Mouse (Mus musculus) hindbrain, embryonic 10.5 days (tissue): ENCODE results near the gene Klf11. TPM values are rescaled to one million over a fixed set of nuclear protein-coding genes. Genes with fewer than 3 reads are reported as not detected.

Experiments used
- DNase-seq: peaks from one replicate; pipeline ENCODE4 v3.0.0-alpha.2; 2017; ENCODE audit warnings: low spot score
- H3K27ac ChIP-seq: fragments of 300-500 bp; sonication (generic); 2 replicates; pipeline ENCODE4 v1.5.1; 2016; ENCODE audit warnings: mild to moderate bottlenecking, moderate library complexity
- H3K27me3 ChIP-seq: fragments of 300-500 bp; sonication (generic); 2 replicates; pipeline ENCODE4 v1.6.1; 2016; ENCODE audit warnings: mild to moderate bottlenecking; ENCODE audit not compliant: poor library complexity, insufficient read depth, severe bottlenecking
- H3K36me3 ChIP-seq: fragments of 300-500 bp; sonication (generic); 2 replicates; pipeline ENCODE4 v1.6.1; 2016; ENCODE audit warnings: mild to moderate bottlenecking, moderate library complexity
- H3K4me1 ChIP-seq: fragments of 300-500 bp; sonication (generic); replicated peaks from 2 replicates; pipeline ENCODE4 v1.6.1; 2016; ENCODE audit warnings: mild to moderate bottlenecking
- H3K4me3 ChIP-seq: fragments of 300-500 bp; sonication (generic); 2 replicates; pipeline ENCODE4 v1.5.1; 2016; ENCODE audit warnings: mild to moderate bottlenecking, moderate library complexity
- H3K9me3 ChIP-seq: fragments of 300-500 bp; sonication (generic); 2 replicates; pipeline ENCODE4 v1.6.1; 2016; ENCODE audit warnings: mild to moderate bottlenecking, moderate library complexity
- WGBS: fragments of 180-500 bp; shearing (Covaris S2); methylation state at CpG from one replicate; pipeline ENCODE4 v1.1.7; 2016; 5-methylcytosine and 5-hydroxymethylcytosine counted together
- polyA plus RNA-seq: library from polyadenylated mRNA; unstranded; fragments of >200 nt; fragmentation: Nextera tagmentation; extraction: Ambion mirVana; gene quantifications from 2 replicates; pipeline ENCODE4 v1.2.1, GENCODE M21; 2016

Gene Klf11
- polyA plus RNA-seq, result 13.2 and 14.0 TPM in 2 replicates

- Histone ChIP-seq H3K4me3 (peak within 1 kb of the TSS; percentile 72), H3K36me3 (peaks cover 28% of the 10 kb centered on the region), H3K27me3 (peaks cover 21% of the 10 kb centered on the region), H3K9me3 (no peaks in the 10 kb centered on the region), H3K4me1 (peaks cover 47% of the 10 kb centered on the region), H3K27ac (peak within 1 kb of the TSS; percentile 96)
- peak; percentile 98 for DNase-seq
- under 1% methylated on average over 68 of the region's 68 CpGs for WGBS
Observed at GRCm38 (mm10) chr12:24651063-24651557, at the start of gene Klf11. Gene Klf11, plus strand, starts transcription at chr12:24651274.

GRCm38 (mm10) chr12:24603266-24603665 lies 47.8 kb upstream of the Klf11 start:
- Histone ChIP-seq H3K9me3 (no peaks in the 10 kb centered on the region), H3K27ac (no peak overlapping the region), H3K27me3 (no peaks in the 10 kb centered on the region; the same call in 1 of the 2 replicates), H3K36me3 (no peaks in the 10 kb centered on the region), H3K4me3 (no peak overlapping the region), H3K4me1 (no peaks in the 10 kb centered on the region)
- DNase-seq, result peak; percentile 71
- WGBS, result 35% methylated on average over 2 of the region's 2 CpGs

- H3K27me3 ChIP-seq, result no peaks in the 10 kb centered on the region; the same call in 1 of the 2 replicates
- no peaks in the 10 kb centered on the region; the same call in 1 of the 2 replicates for H3K4me1 ChIP-seq
- H3K4me3 ChIP-seq, result no peak overlapping the region
- no peak overlapping the region for H3K27ac ChIP-seq
- WGBS, result 76% methylated on average over 10 of the region's 10 CpGs
- H3K9me3 ChIP-seq, result no peaks in the 10 kb centered on the region
- no peak for DNase-seq
- no peaks in the 10 kb centered on the region for H3K36me3 ChIP-seq
Observed at GRCm38 (mm10) chr12:24606166-24606565, 44.9 kb upstream of the Klf11 start.

GRCm38 (mm10) chr12:24612591-24612990 lies 38.5 kb upstream of the Klf11 start:
- Histone ChIP-seq H3K27ac (no peak overlapping the region), H3K4me3 (no peak overlapping the region), H3K4me1 (no peaks in the 10 kb centered on the region; the same call in 1 of the 2 replicates), H3K9me3 (no peaks in the 10 kb centered on the region), H3K36me3 (no peaks in the 10 kb centered on the region), H3K27me3 (no peaks in the 10 kb centered on the region)
- DNase-seq, result no peak
- WGBS, result 85% methylated on average over 6 of the region's 6 CpGs

GRCm38 (mm10) chr12:24614452-24615075 lies 36.5 kb upstream of the Klf11 start:
- Histone ChIP-seq H3K9me3 (no peaks in the 10 kb centered on the region), H3K36me3 (no peaks in the 10 kb centered on the region), H3K27ac (no peak overlapping the region), H3K4me3 (no peak overlapping the region), H3K27me3 (no peaks in the 10 kb centered on the region), H3K4me1 (no peaks in the 10 kb centered on the region; the same call in 1 of the 2 replicates)
- no peak for DNase-seq
- 88% methylated on average over 17 of the region's 17 CpGs for WGBS

- WGBS, result 83% methylated on average over 3 of the region's 3 CpGs
- no peaks in the 10 kb centered on the region for H3K27me3 ChIP-seq
- DNase-seq, result no peak
- H3K4me3 ChIP-seq, result no peak overlapping the region
- H3K36me3 ChIP-seq, result no peaks in the 10 kb centered on the region
- no peak overlapping the region for H3K27ac ChIP-seq
- no peaks in the 10 kb centered on the region for H3K9me3 ChIP-seq
- H3K4me1 ChIP-seq, result no peaks in the 10 kb centered on the region; the same call in 1 of the 2 replicates
Observed at GRCm38 (mm10) chr12:24615140-24615539, 35.9 kb upstream of the Klf11 start.

DNA sequence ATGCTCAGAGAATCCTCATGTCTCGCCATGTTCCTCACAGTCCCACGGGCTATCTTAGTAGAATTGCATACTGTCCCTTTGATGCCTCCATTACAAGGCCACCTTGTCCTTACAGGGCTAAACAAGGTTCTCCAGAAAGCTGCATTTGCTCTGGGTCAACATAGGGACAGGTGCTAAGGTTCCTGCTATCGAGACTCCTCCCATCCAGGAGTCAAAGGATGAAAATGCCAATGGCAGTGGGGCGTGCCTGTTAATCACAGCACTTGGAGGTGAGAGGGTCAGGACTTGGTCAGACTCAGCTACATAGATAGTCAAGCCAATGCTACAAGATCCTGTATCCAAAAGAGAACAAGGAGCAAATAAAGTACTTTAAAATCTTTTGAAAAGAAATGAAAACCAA lies 31.6 kb upstream of the Klf11 start:
- DNase-seq, result no peak
- peaks cover 17% of the 10 kb centered on the region for H3K4me1 ChIP-seq
- WGBS, result 86% methylated on average over 4 of the region's 4 CpGs
- no peaks in the 10 kb centered on the region for H3K27me3 ChIP-seq
- H3K4me3 ChIP-seq, result no peak overlapping the region
- no peaks in the 10 kb centered on the region for H3K9me3 ChIP-seq
- H3K27ac ChIP-seq, result no peak overlapping the region
- H3K36me3 ChIP-seq, result no peaks in the 10 kb centered on the region

GRCm38 (mm10) chr12:24623486-24624251 lies 27.4 kb upstream of the Klf11 start:
- WGBS, result 64% methylated on average over 12 of the region's 12 CpGs
- no peaks in the 10 kb centered on the region for H3K9me3 ChIP-seq
- H3K27me3 ChIP-seq, result no peaks in the 10 kb centered on the region
- H3K36me3 ChIP-seq, result no peaks in the 10 kb centered on the region
- peak overlapping the region; percentile 76 for H3K27ac ChIP-seq
- H3K4me1 ChIP-seq, result peaks cover 21% of the 10 kb centered on the region
- H3K4me3 ChIP-seq, result no peak overlapping the region
- DNase-seq, result peak; percentile 53

GRCm38 (mm10) chr12:24626401-24626800 lies 24.7 kb upstream of the Klf11 start:
- Histone ChIP-seq H3K4me3 (no peak overlapping the region), H3K9me3 (no peaks in the 10 kb centered on the region), H3K36me3 (no peaks in the 10 kb centered on the region), H3K4me1 (peaks cover 21% of the 10 kb centered on the region), H3K27me3 (no peaks in the 10 kb centered on the region), H3K27ac (no peak overlapping the region)
- no peak for DNase-seq
- WGBS, result 93% methylated on average over 5 of the region's 5 CpGs

DNA sequence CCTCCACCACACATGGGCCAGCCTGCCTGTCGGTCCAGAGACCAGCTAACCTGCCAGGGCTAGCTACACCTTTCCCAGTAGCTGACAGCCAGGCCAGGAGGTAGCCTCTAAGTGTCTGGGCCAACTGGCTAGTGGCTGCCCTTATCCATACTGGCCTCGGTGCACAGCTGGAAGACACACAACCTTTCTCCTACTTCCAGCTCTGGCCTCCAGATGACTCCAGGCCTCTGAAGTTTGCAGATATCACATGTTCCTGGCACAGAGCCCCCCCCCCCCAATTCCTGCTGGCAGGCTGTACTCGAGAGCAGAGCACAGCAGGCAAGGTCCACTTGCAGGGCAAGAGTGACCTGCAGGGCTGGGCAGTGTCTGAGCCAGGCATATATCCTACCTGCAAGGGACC lies 23.9 kb upstream of the Klf11 start:
- Histone ChIP-seq H3K4me3 (no peak overlapping the region), H3K27me3 (no peaks in the 10 kb centered on the region), H3K9me3 (no peaks in the 10 kb centered on the region), H3K4me1 (peaks cover 21% of the 10 kb centered on the region), H3K36me3 (no peaks in the 10 kb centered on the region), H3K27ac (0 out of 2 replicates have a peak overlapping the region, but pooled peaks have one; percentile 24)
- no peak for DNase-seq
- 54% methylated on average over 3 of the region's 3 CpGs for WGBS

GRCm38 (mm10) chr12:24630220-24630619 lies 20.9 kb upstream of the Klf11 start:
- no peaks in the 10 kb centered on the region for H3K27me3 ChIP-seq
- H3K4me3 ChIP-seq, result no peak overlapping the region
- no peak for DNase-seq
- 84% methylated on average over 1 of the region's 1 CpGs for WGBS
- no peak overlapping the region for H3K27ac ChIP-seq
- H3K4me1 ChIP-seq, result peaks cover 20% of the 10 kb centered on the region
- H3K9me3 ChIP-seq, result no peaks in the 10 kb centered on the region
- no peaks in the 10 kb centered on the region for H3K36me3 ChIP-seq

DNA sequence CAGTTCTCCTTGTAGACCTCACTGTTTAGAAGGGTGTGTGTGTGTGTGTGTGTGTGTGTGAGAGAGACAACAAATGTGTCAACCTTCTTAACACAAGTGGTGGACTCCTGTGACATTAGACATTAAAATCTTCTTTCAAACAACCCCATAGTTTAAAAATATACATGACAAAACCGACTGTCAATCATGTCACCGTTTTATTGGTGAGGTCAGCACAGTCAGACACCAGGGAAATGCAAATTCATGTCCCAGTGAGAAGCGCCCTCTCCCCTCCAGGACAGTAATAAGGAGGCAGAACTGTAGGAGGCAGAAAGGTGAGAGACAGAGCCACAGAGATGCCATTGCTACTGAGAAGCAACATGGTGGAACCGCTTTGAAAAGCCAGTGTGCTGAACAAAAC lies 18.7 kb upstream of the Klf11 start:
- H3K27me3 ChIP-seq, result no peaks in the 10 kb centered on the region
- no peaks in the 10 kb centered on the region for H3K9me3 ChIP-seq
- 63% methylated on average over 4 of the region's 4 CpGs for WGBS
- H3K4me1 ChIP-seq, result peaks cover 18% of the 10 kb centered on the region
- no peaks in the 10 kb centered on the region for H3K36me3 ChIP-seq
- DNase-seq, result no peak
- no peak overlapping the region for H3K27ac ChIP-seq
- H3K4me3 ChIP-seq, result no peak overlapping the region

GRCm38 (mm10) chr12:24633753-24634191 lies 17.3 kb upstream of the Klf11 start:
- H3K27ac ChIP-seq, result no peak overlapping the region
- no peaks in the 10 kb centered on the region for H3K36me3 ChIP-seq
- 66% methylated on average over 1 of the region's 1 CpGs for WGBS
- no peak for DNase-seq
- H3K27me3 ChIP-seq, result no peaks in the 10 kb centered on the region
- peaks cover 18% of the 10 kb centered on the region for H3K4me1 ChIP-seq
- no peaks in the 10 kb centered on the region for H3K9me3 ChIP-seq
- no peak overlapping the region for H3K4me3 ChIP-seq
